ENCODE assay signal across 8 mouse cellular contexts in genomic region chr12:80436336-80436976, GRCm38 (mm10). TPM values are rescaled to one million over a fixed set of nuclear protein-coding genes. Genes with fewer than 3 reads are reported as not detected.
A peak's percentile ranks its signal among the peaks of the same experiment; 100 is the strongest.
DNase-seq lines count a peak whose midpoint lies in the region; ATAC-seq lines count a peak whose summit lies in the region.

Gene Dcaf5 (minus strand): TSS chr12:80436601.

- H3K27ac ChIP-seq in intestine, embryonic 15.5 days = peak within 1 kb of the TSS; percentile 97

- peak; percentile 92 for DNase-seq in adrenal gland, adult 2 months
- DNase-seq in embryo, embryonic 11.5 days (ENCODE audit: low read depth, low spot score) = peak; percentile 60
- DNase-seq in gastrocnemius, postnatal 36 days = peak; percentile 68 to 71
- peak; percentile 49 to 81 for DNase-seq in left cerebral cortex, postnatal 14 days (ENCODE audit: low spot score in 2 of 2)
- peak; percentile 84 for DNase-seq in right cerebral cortex, postnatal 25 days
- DNase-seq in urinary bladder, postnatal 36 days (ENCODE audit: low spot score in 2 of 2) = peak; percentile 52 to 77

- peak within 1 kb of the TSS; percentile 97 for H3K4me3 ChIP-seq in intestine, embryonic 15.5 days (replicated peaks)

- no peaks in the 10 kb centered on the region for H3K9me3 ChIP-seq in intestine, embryonic 15.5 days

- under 1% methylated on average over 71 of the region's 79 CpGs for WGBS in intestine, embryonic 15.5 days

- H3K27me3 ChIP-seq in intestine, embryonic 15.5 days (replicated peaks) = no peaks in the 10 kb centered on the region

- ATAC-seq in intestine, embryonic 15.5 days = peak; percentile 85
- ATAC-seq in megakaryocyte-erythroid progenitor cell, adult 5-6 weeks (replicated peaks; ENCODE audit: low FRiP score, low TSS enrichment, poor library complexity, severe bottlenecking) = peak; percentile 82

- H3K9ac ChIP-seq in intestine, embryonic 15.5 days = peak within 1 kb of the TSS; percentile 94

- peak within 1 kb of the TSS; percentile 76 for H3K4me2 ChIP-seq in intestine, embryonic 15.5 days (replicated peaks)

- no peaks in the 10 kb centered on the region for H3K36me3 ChIP-seq in intestine, embryonic 15.5 days

- H3K4me1 ChIP-seq in intestine, embryonic 15.5 days (replicated peaks) = peaks cover 11% of the 10 kb centered on the region; the same call in 1 of the 2 replicates

- intact Hi-C loops in gastrocnemius, postnatal 36 days (cut with DNase I) = loop anchor here (5.0 kb wide), 1 partner anchor 46 kb away; no protein-coding TSS in a partner anchor
- intact Hi-C loops in left cerebral cortex, postnatal 14 days (cut with DNase I) = no loop called here

RNA-seq across cellular contexts. Expression of gene Dcaf5, which starts in this region (rescaled TPM):
- 10 to 100 TPM; 29.0 to 32.5 TPM for total RNA-seq in adrenal gland, adult 2 months (2021)
- 19.6 and 20.7 TPM in 2 replicates for polyA plus RNA-seq in adrenal gland, adult 2 months (2012; rRNA removed)
- 10 to 100 TPM; 35.2 to 36.6 TPM for total RNA-seq in gastrocnemius, postnatal 36 days (2021)
- 8.8 and 10.4 TPM in 2 replicates for polyA plus RNA-seq in intestine, embryonic 15.5 days (2015; fragmentation: Nextera tagmentation; extraction: Ambion mirVana)
- total RNA-seq in left cerebral cortex, postnatal 14 days (2021) = 10 to 100 TPM; 78.0 to 78.9 TPM
- total RNA-seq in megakaryocyte-erythroid progenitor cell, adult 5-6 weeks (2014; fragmentation: Nextera tagmentation) = 13.5 and 18.0 TPM in 2 replicates
- 10.1 and 12.1 TPM in 2 replicates for total RNA-seq in megakaryocyte-erythroid progenitor cell, adult 5-6 weeks (2017)

Comparison
In these comparisons a context has a peak if more than half of its experiments do, and no peak if none do; other contexts are left out.
1. Peak in every context shown above with its lines: DNase-seq, ATAC-seq, H3K4me3 ChIP-seq and H3K27ac ChIP-seq.